Mouse (Mus musculus) cerebellum, adult 2 months (tissue): ENCODE results near the gene Lhx3.

ENCODE experiments used
- CTCF ChIP-seq: fragments of 200-500 bp; IDR thresholded peaks from 2 replicates; pipeline ENCODE4 v1.5.1; 2011; ENCODE audit warnings: low read depth, mild to moderate bottlenecking, control low read depth, low read length, moderate library complexity, borderline replicate concordance; ENCODE audit not compliant: insufficient read depth
- POLR2A ChIP-seq: fragments of 200-500 bp; IDR thresholded peaks from 2 replicates; pipeline ENCODE4 v1.6.1; 2011; ENCODE audit warnings: low read length, control low read depth, borderline replicate concordance; ENCODE audit not compliant: insufficient read depth

DNA sequence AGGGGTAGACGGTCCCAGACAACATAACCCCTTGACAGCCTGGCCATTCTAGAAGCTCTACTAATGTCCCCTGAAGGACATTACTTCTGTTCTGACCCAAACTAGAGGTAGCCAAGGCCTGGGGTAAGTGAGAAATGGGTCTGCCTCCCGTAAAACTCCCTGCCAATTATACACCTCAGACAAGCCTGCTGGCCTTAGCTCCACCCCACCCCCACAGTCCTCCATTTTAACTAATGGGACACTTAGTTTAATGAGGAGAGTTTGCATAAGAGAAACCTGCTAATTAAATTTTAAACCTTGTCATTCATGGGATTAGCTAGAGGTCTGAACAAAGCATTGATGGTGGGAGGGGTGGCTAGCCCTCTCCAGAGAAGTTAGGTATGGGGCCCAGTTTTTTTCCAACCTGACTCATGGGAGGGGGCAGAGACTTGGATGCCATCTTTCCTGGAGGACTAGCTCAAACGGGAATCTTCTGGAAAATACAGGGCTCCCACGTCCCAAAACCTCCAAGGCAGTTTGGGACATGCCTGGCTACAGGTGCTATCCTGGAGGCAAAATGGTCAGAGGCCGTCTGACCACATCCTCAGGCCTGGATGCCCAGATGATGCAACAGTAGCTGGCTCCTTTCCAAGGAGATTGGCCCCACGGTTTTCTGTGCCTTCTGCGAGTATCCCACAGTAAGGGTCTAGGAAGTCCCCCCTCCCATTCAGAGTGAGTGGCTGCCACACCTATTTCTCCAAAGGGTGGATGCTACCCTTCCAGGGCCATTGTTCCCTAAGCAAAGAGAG is 13.3 kb downstream of the Lhx3 start:
- TF ChIP-seq CTCF: no peak
- no peak for TF ChIP-seq POLR2A
